ENCODE assay signal across 18 mouse cellular contexts in the genomic region with DNA sequence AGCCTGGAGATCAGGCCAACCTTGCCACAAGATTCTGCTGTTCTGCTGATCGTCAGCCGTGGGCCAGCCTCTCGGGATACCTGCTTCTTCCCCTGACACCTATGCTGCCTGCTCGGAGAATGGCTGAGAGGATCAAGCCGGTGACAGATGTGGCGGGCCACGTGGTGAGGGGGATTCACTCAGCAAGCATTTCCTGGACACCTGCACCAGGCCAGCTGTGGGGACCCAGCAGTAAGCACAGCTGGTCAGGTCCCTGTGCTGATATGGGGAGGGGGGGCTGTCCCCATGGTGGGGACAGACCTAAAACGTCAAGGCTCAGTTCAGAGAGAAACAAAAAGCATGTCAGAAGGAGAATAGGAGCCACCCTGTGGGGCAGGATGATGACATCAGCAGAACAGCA. TPM values are rescaled to one million over a fixed set of nuclear protein-coding genes. Genes with fewer than 3 reads are reported as not detected.
"Had no signal": no experiment of that assay in that cellular context is flagged by ENCODE, and none has a peak within 500 bp of the region (broad histone marks: within the 10 kb centered on the region; RNA-seq: fewer than 3 reads in every experiment).

No protein-coding gene starts in this region.

- H3K9me3 ChIP-seq: limb, embryonic 12.5 days; limb, embryonic 15.5 days; neural tube, embryonic 13.5 days; stomach, embryonic 15.5 days had no signal

- DNase-seq: kidney, adult 18-20 months; kidney, postnatal 4 days; left cerebral cortex, postnatal 4 days; liver, postnatal 0 days; right cerebral cortex, postnatal 25 days; spleen, adult 18-20 months; thymus, postnatal 25 days had no signal

- H3K4me2 ChIP-seq: limb, embryonic 12.5 days; limb, embryonic 15.5 days; liver, embryonic 11.5 days; lung, embryonic 14.5 days; neural tube, embryonic 13.5 days; stomach, embryonic 15.5 days had no signal

- H3K27ac ChIP-seq: limb, embryonic 12.5 days; limb, embryonic 15.5 days; liver, embryonic 14.5 days; macrophage; neural tube, embryonic 13.5 days; stomach, embryonic 15.5 days had no signal

- H3K4me3 ChIP-seq: limb, embryonic 12.5 days; limb, embryonic 15.5 days; myocyte; neural tube, embryonic 13.5 days; stomach, embryonic 15.5 days had no signal

- H3K9ac ChIP-seq: limb, embryonic 12.5 days; limb, embryonic 15.5 days; liver, embryonic 14.5 days; liver, postnatal 0 days; lung, embryonic 14.5 days; neural tube, embryonic 13.5 days; stomach, embryonic 15.5 days had no signal

- H3K36me3 ChIP-seq: limb, embryonic 12.5 days; limb, embryonic 15.5 days; neural tube, embryonic 13.5 days; stomach, embryonic 15.5 days had no signal

- ATAC-seq: intestine, embryonic 16.5 days; liver, postnatal 0 days; lung, postnatal 0 days had no signal

RNA-seq across cellular contexts. Expression of a gene that starts 12.5 kb away (rescaled TPM):
- polyA plus RNA-seq: macrophage, myocyte had no signal
